Mouse (Mus musculus): ENCODE measurements around the gene Tnfsf8. TPM values are rescaled to one million over a fixed set of nuclear protein-coding genes. Genes with fewer than 3 reads are reported as not detected.

The Tnfsf8 gene
- polyA plus RNA-seq, 1 experiment from 2014 or later, result 0.04 TPM

- H3K27ac ChIP-seq (ENCODE audit: low read depth), result no peak overlapping the region
- H3K4me3 ChIP-seq (ENCODE audit: low read depth, low read length), result no peak overlapping the region
- ATAC-seq (ENCODE audit: insufficient read depth) (no peak), DNase-seq (no peak)
- no peaks in the 10 kb centered on the region for H3K27me3 ChIP-seq (ENCODE audit: insufficient read depth, low read length)
- H3K4me2 ChIP-seq, result no peak overlapping the region
- no peak for TF ChIP-seq CTCF (IDR thresholded peaks at IDR 0.05; ENCODE audit: low read depth)
- 0 out of 2 replicates have a peak, but pooled peaks cover 6% of the 10 kb centered on the region for H3K4me1 ChIP-seq (ENCODE audit: insufficient read depth)
- no peak overlapping the region for H3K9ac ChIP-seq
- WGBS, result 70% methylated on average over 4 of the region's 4 CpGs
- H3K36me3 ChIP-seq (ENCODE audit: insufficient read depth), result no peaks in the 10 kb centered on the region
- H3K9me3 ChIP-seq (ENCODE audit: low read depth, low read length), result no peaks in the 10 kb centered on the region
Observed at GRCm38 (mm10) chr4:63859785-63860203, 1.4 kb downstream of the Tnfsf8 start.

- 0 out of 2 replicates have a peak, but pooled peaks cover 6% of the 10 kb centered on the region for H3K4me1 ChIP-seq (ENCODE audit: insufficient read depth)
- 87% methylated on average over 7 of the region's 7 CpGs for WGBS
- no peak for TF ChIP-seq CTCF (IDR thresholded peaks at IDR 0.05; ENCODE audit: low read depth)
- no peaks in the 10 kb centered on the region for H3K27me3 ChIP-seq (ENCODE audit: insufficient read depth, low read length)
- DNase-seq (no peak), ATAC-seq (ENCODE audit: insufficient read depth) (no peak)
- no peak overlapping the region for H3K27ac ChIP-seq (ENCODE audit: low read depth)
- H3K4me2 ChIP-seq, result no peak overlapping the region
- no peak overlapping the region for H3K9ac ChIP-seq
- H3K36me3 ChIP-seq (ENCODE audit: insufficient read depth), result no peaks in the 10 kb centered on the region
- no peaks in the 10 kb centered on the region for H3K9me3 ChIP-seq (ENCODE audit: low read depth, low read length)
- no peak overlapping the region for H3K4me3 ChIP-seq (ENCODE audit: low read depth, low read length)
Observed at GRCm38 (mm10) chr4:63858646-63859224, 2.4 kb downstream of the Tnfsf8 start.

- WGBS, result 80% methylated on average over 6 of the region's 6 CpGs
- Histone ChIP-seq H3K4me1 (ENCODE audit: insufficient read depth) (0 out of 2 replicates have a peak, but pooled peaks cover 2% of the 10 kb centered on the region), H3K9me3 (ENCODE audit: low read depth, low read length) (no peaks in the 10 kb centered on the region), H3K36me3 (ENCODE audit: insufficient read depth) (no peaks in the 10 kb centered on the region), H3K4me2 (no peak overlapping the region), H3K27ac (ENCODE audit: low read depth) (no peak overlapping the region), H3K4me3 (ENCODE audit: low read depth, low read length) (no peak overlapping the region), H3K9ac (no peak overlapping the region), H3K27me3 (ENCODE audit: insufficient read depth, low read length) (no peaks in the 10 kb centered on the region)
- no peak for TF ChIP-seq CTCF (IDR thresholded peaks at IDR 0.05; ENCODE audit: low read depth)
- no peak for ATAC-seq (ENCODE audit: insufficient read depth)
- no peak for DNase-seq
Observed at GRCm38 (mm10) chr4:63856764-63857163, 4.4 kb downstream of the Tnfsf8 start.

GRCm38 (mm10) chr4:63853782-63854386 is 7.3 kb downstream of the Tnfsf8 start:
- no peaks in the 10 kb centered on the region for H3K27me3 ChIP-seq (ENCODE audit: insufficient read depth, low read length)
- no peak overlapping the region for H3K27ac ChIP-seq (ENCODE audit: low read depth)
- no peaks in the 10 kb centered on the region for H3K4me1 ChIP-seq (ENCODE audit: insufficient read depth)
- H3K9ac ChIP-seq, result no peak overlapping the region
- ATAC-seq (ENCODE audit: insufficient read depth), result no peak
- no peak for DNase-seq
- no peaks in the 10 kb centered on the region for H3K36me3 ChIP-seq (ENCODE audit: insufficient read depth)
- no peak for TF ChIP-seq CTCF (IDR thresholded peaks at IDR 0.05; ENCODE audit: low read depth)
- no peaks in the 10 kb centered on the region for H3K9me3 ChIP-seq (ENCODE audit: low read depth, low read length)
- H3K4me2 ChIP-seq, result no peak overlapping the region
- H3K4me3 ChIP-seq (ENCODE audit: low read depth, low read length), result no peak overlapping the region
- 51% methylated on average over 1 of the region's 1 CpGs for WGBS

- ATAC-seq (ENCODE audit: insufficient read depth), result no peak
- H3K27ac ChIP-seq (ENCODE audit: low read depth), result no peak overlapping the region
- no peak overlapping the region for H3K4me2 ChIP-seq
- TF ChIP-seq CTCF (IDR thresholded peaks at IDR 0.05; ENCODE audit: low read depth), result no peak
- no peak for DNase-seq
- no peaks in the 10 kb centered on the region for H3K4me1 ChIP-seq (ENCODE audit: insufficient read depth)
- H3K9ac ChIP-seq, result no peak overlapping the region
- H3K4me3 ChIP-seq (ENCODE audit: low read depth, low read length), result no peak overlapping the region
- no peaks in the 10 kb centered on the region for H3K36me3 ChIP-seq (ENCODE audit: insufficient read depth)
- H3K27me3 ChIP-seq (ENCODE audit: insufficient read depth, low read length), result no peaks in the 10 kb centered on the region
- WGBS, result 87% methylated on average over 2 of the region's 2 CpGs
- no peaks in the 10 kb centered on the region for H3K9me3 ChIP-seq (ENCODE audit: low read depth, low read length)
Observed at GRCm38 (mm10) chr4:63850082-63850481, 11.1 kb downstream of the Tnfsf8 start.

- H3K9ac ChIP-seq, result no peak overlapping the region
- H3K4me1 ChIP-seq (ENCODE audit: insufficient read depth), result no peaks in the 10 kb centered on the region
- TF ChIP-seq CTCF (IDR thresholded peaks at IDR 0.05; ENCODE audit: low read depth), result no peak
Observed at GRCm38 (mm10) chr4:63846881-63847597, 14.1 kb downstream of the Tnfsf8 start.

GRCm38 (mm10) chr4:63845760-63846159 is 15.4 kb downstream of the Tnfsf8 start:
- 65% methylated on average over 2 of the region's 2 CpGs for WGBS
- DNase-seq (no peak), ATAC-seq (ENCODE audit: insufficient read depth) (no peak)
- Histone ChIP-seq H3K9ac (no peak overlapping the region), H3K4me1 (ENCODE audit: insufficient read depth) (no peaks in the 10 kb centered on the region), H3K36me3 (ENCODE audit: insufficient read depth) (no peaks in the 10 kb centered on the region), H3K4me2 (no peak overlapping the region), H3K27me3 (ENCODE audit: insufficient read depth, low read length) (no peaks in the 10 kb centered on the region), H3K9me3 (ENCODE audit: low read depth, low read length) (no peaks in the 10 kb centered on the region), H3K4me3 (ENCODE audit: low read depth, low read length) (no peak overlapping the region), H3K27ac (ENCODE audit: low read depth) (no peak overlapping the region)
- no peak for TF ChIP-seq CTCF (IDR thresholded peaks at IDR 0.05; ENCODE audit: low read depth)

More at GRCm38 (mm10) chr4:63846881-63847597, 14.1 kb downstream of the Tnfsf8 start:
- no peaks in the 10 kb centered on the region for H3K27me3 ChIP-seq (ENCODE audit: insufficient read depth, low read length)
- 68% methylated on average over 3 of the region's 3 CpGs for WGBS
- DNase-seq (no peak), ATAC-seq (ENCODE audit: insufficient read depth) (no peak)
- H3K4me2 ChIP-seq, result no peak overlapping the region
- H3K4me3 ChIP-seq (ENCODE audit: low read depth, low read length), result no peak overlapping the region
- no peaks in the 10 kb centered on the region for H3K9me3 ChIP-seq (ENCODE audit: low read depth, low read length)
- H3K27ac ChIP-seq (ENCODE audit: low read depth), result no peak overlapping the region
- H3K36me3 ChIP-seq (ENCODE audit: insufficient read depth), result no peaks in the 10 kb centered on the region

Measured in lung, embryonic 14.5 days (tissue).